Mouse (Mus musculus) ES-Bruce4 (cell line): ENCODE measurements at regions not wholly inside any gene's neighbourhood (a gene's known extent, or its start where the extent isn't known, plus 50 kb on each side); places are given as distances from the start of the nearest gene placed in this dataset.

ENCODE experiments used
- H3K27ac ChIP-seq: 2 replicates; pipeline ENCODE4 v1.5.1; 2012; ENCODE audit warnings: low read length, inconsistent platforms; ENCODE audit not compliant: insufficient read depth
- H3K27me3 ChIP-seq: 2 replicates; pipeline ENCODE4 v1.6.1; 2012; ENCODE audit warnings: mild to moderate bottlenecking, low read length, inconsistent platforms; ENCODE audit not compliant: control insufficient read depth, poor library complexity, insufficient read depth, severe bottlenecking
- H3K36me3 ChIP-seq: 2 replicates; pipeline ENCODE4 v1.6.1; 2012; ENCODE audit warnings: inconsistent platforms, mild to moderate bottlenecking, low read length, moderate library complexity; ENCODE audit not compliant: control insufficient read depth, poor library complexity, insufficient read depth, severe bottlenecking
- H3K4me1 ChIP-seq: one replicate; pipeline ENCODE4 v1.8.1; 2011; ENCODE audit warnings: low read length; ENCODE audit not compliant: control insufficient read depth, insufficient read depth
- H3K4me3 ChIP-seq: 2 replicates; pipeline ENCODE4 v1.5.1; 2011; ENCODE audit warnings: low read depth, mild to moderate bottlenecking, low read length
- H3K9ac ChIP-seq: 2 replicates; pipeline ENCODE4 v1.6.1; 2012; ENCODE audit warnings: low read depth, mild to moderate bottlenecking, inconsistent platforms; ENCODE audit not compliant: poor library complexity, severe bottlenecking
- H3K9me3 ChIP-seq: replicated peaks from 2 replicates; pipeline ENCODE4 v1.6.1; 2012; ENCODE audit warnings: mild to moderate bottlenecking, low read length, inconsistent platforms; ENCODE audit not compliant: control insufficient read depth, poor library complexity, insufficient read depth, severe bottlenecking
- CTCF ChIP-seq: IDR thresholded peaks from one replicate; pipeline ENCODE4 v1.8.1; 2011; ENCODE audit warnings: low read depth, low read length
- EP300 ChIP-seq: IDR thresholded peaks from 2 replicates; pipeline ENCODE4 v1.6.1; 2011; ENCODE audit warnings: low read depth, low read length; ENCODE audit not compliant: insufficient read depth
- POLR2A ChIP-seq: IDR thresholded peaks from one replicate; pipeline ENCODE4 v1.8.1; 2011; ENCODE audit warnings: low read length; ENCODE audit not compliant: insufficient read depth

DNA sequence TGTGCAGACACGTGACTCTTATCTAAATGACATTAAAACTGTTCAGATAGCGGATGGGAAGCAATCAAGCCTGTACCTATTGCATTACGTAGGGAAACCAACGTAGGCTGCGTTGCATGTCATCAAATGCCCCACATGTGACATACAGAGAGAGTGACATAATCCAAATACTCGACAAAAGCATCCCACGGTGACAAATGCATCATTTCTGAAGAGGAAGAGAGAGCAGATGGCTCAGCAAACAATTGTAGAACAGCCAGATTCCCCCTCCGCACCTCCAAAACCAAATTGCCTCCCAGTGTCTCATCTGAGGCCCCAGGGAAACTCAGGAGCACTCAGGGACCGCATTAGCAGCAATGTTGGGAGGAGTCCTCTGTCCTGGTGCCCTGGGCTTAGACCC is 163.4 kb upstream of the Nr4a3 start:
- H3K9me3 ChIP-seq, result no peaks in the 10 kb centered on the region
- no peak overlapping the region for H3K27ac ChIP-seq
- H3K36me3 ChIP-seq, result no peaks in the 10 kb centered on the region
- TF ChIP-seq POLR2A, result no peak
- no peak for TF ChIP-seq CTCF
- no peak for TF ChIP-seq EP300
- no peaks in the 10 kb centered on the region for H3K4me1 ChIP-seq
- H3K9ac ChIP-seq, result no peak overlapping the region
- no peak overlapping the region for H3K4me3 ChIP-seq
- no peaks in the 10 kb centered on the region for H3K27me3 ChIP-seq

DNA sequence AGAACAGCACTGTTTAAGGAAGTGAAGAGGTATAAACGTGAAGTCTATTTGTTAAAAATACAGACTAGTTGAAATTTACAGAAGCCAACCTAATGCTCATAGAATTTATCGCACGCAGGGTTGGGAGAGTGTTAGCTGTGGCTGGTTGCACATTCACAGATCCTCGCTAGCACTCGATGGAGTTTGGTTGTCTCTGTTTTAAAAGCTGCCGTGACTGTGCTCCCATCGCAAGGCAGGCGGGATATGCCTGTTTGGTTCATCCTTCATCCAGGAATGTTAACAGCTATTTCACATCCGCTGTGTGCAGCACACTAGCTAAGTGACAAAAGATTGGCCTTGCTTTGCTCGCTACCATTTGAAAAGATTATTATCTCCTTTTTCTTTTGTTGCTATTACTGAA is 162.9 kb upstream of the Nr4a3 start:
- no peak overlapping the region for H3K27ac ChIP-seq
- H3K9ac ChIP-seq, result no peak overlapping the region
- TF ChIP-seq CTCF (no peak), POLR2A (no peak), EP300 (no peak)
- H3K4me1 ChIP-seq, result no peaks in the 10 kb centered on the region
- no peak overlapping the region for H3K4me3 ChIP-seq
- no peaks in the 10 kb centered on the region for H3K9me3 ChIP-seq
- H3K36me3 ChIP-seq, result no peaks in the 10 kb centered on the region
- H3K27me3 ChIP-seq, result no peaks in the 10 kb centered on the region

DNA sequence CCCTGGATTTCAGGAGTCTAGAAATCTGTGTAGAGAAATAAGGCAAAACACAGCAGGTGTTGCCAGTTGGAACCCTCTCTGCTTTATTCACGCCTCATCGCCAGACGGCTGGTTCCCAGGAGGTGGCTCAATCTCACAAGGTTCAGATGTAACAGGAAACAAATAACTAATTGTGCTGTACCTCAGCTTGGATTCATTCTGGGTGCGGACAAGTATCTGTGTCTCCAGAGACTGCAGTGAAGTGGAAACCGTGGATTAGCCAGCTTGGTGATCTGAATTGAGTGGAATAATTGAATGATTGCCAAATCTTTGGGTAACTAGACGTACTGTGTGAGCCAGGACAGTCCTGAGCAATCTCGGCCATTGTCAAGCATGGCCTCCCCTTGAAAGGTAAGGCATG is 145.4 kb upstream of the Nr4a3 start:
- Histone ChIP-seq H3K27ac (no peak overlapping the region), H3K36me3 (no peaks in the 10 kb centered on the region), H3K9ac (no peak overlapping the region), H3K9me3 (no peaks in the 10 kb centered on the region; the same call in 1 of the 2 replicates), H3K4me3 (no peak overlapping the region), H3K4me1 (no peaks in the 10 kb centered on the region), H3K27me3 (no peaks in the 10 kb centered on the region)
- TF ChIP-seq POLR2A (no peak), CTCF (no peak), EP300 (no peak)

DNA sequence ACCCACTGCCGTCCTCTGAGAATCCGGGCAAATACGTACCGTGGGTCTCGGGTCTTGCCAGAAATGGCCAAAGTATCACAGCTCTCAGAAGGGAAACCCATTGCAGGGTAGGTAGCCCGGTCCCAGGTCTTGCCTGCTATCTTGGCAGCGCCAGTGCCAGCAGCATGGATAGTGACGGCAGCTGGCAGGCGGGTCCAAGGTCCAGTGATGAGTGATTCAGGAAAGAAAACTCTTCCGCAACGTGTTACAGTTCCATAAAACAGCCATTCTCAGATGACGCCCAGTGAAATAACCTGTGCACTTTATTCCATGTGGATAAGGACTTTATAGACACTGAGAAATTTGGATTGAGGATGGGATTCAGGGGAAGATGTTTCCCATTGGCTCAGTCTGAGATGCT is 142.2 kb upstream of the Nr4a3 start:
- TF ChIP-seq CTCF (no peak), EP300 (no peak), POLR2A (no peak)
- no peaks in the 10 kb centered on the region; the same call in 1 of the 2 replicates for H3K9me3 ChIP-seq
- no peaks in the 10 kb centered on the region for H3K27me3 ChIP-seq
- H3K4me3 ChIP-seq, result no peak overlapping the region
- no peak overlapping the region for H3K27ac ChIP-seq
- no peak overlapping the region for H3K9ac ChIP-seq
- no peaks in the 10 kb centered on the region for H3K4me1 ChIP-seq
- no peaks in the 10 kb centered on the region for H3K36me3 ChIP-seq

DNA sequence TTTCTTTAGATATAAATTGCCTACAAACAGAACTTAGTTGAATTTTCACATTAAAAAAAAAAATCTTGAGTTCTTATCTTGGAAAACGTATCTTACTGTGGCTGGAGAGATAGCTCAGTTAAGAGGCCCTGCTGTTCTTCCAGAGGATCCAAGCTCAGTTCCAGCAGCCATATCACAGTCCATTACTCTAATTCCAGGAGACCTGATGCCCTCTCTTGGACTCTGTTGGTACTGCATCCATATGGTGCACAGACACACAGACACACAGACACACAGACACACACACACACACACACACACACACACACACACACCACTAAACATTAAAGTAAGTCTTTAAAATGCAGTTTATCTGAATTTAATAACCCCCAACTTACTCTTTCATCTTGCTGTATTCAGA is 132.7 kb upstream of the Nr4a3 start:
- H3K36me3 ChIP-seq, result no peaks in the 10 kb centered on the region
- TF ChIP-seq CTCF (no peak), EP300 (no peak), POLR2A (no peak)
- no peaks in the 10 kb centered on the region for H3K9me3 ChIP-seq
- H3K4me3 ChIP-seq, result no peak overlapping the region
- no peaks in the 10 kb centered on the region for H3K4me1 ChIP-seq
- no peak overlapping the region for H3K27ac ChIP-seq
- no peak overlapping the region for H3K9ac ChIP-seq
- no peaks in the 10 kb centered on the region for H3K27me3 ChIP-seq

DNA sequence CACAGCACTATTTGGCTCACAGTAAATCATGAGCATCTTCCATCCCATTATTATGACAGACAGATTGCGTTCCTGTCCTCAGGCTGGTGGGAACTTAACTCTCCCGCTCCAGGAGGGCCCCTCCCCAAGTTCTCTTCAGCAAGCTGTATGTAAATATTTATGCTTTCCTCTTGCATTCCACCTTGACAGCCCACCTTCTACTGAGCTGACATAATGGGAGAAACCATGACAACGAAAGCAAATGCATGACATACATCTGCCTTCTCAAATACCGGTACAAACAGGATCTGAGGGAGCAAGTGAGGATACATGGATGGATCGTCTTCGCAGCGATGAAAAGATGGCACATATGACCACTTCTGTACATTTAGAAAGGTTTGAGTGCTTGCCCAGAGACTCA is 125.4 kb upstream of the Nr4a3 start:
- H3K27me3 ChIP-seq, result no peaks in the 10 kb centered on the region
- H3K9me3 ChIP-seq, result no peaks in the 10 kb centered on the region
- H3K27ac ChIP-seq, result no peak overlapping the region
- H3K36me3 ChIP-seq, result no peaks in the 10 kb centered on the region
- H3K9ac ChIP-seq, result no peak overlapping the region
- no peaks in the 10 kb centered on the region for H3K4me1 ChIP-seq
- TF ChIP-seq POLR2A (no peak), EP300 (no peak), CTCF (no peak)
- H3K4me3 ChIP-seq, result no peak overlapping the region

DNA sequence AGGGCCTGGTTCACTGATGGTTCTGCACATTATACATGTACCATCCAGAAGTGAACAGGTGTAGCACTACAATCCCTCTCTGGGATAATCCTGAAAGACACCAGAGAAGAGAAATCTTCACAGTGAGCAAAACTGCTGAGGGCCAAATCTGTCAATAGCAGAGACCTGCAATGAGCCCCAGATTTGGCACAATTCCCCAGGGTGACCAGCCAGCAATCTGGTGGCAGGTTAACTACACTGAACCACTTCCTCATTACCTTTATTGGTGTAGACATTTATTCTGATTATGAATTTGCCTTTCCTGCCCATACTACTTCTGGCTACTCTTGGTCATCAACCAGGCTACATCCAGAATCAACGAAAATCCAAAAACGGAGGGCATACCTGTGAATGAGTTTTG is 113.5 kb upstream of the Nr4a3 start:
- Histone ChIP-seq H3K27ac (no peak overlapping the region), H3K9me3 (no peaks in the 10 kb centered on the region; the same call in 1 of the 2 replicates), H3K4me1 (no peaks in the 10 kb centered on the region), H3K4me3 (no peak overlapping the region), H3K36me3 (no peaks in the 10 kb centered on the region), H3K27me3 (no peaks in the 10 kb centered on the region), H3K9ac (no peak overlapping the region)
- TF ChIP-seq CTCF (no peak), POLR2A (no peak), EP300 (no peak)
